13 mouse cellular contexts compared by ENCODE assay signal in the genomic region with DNA sequence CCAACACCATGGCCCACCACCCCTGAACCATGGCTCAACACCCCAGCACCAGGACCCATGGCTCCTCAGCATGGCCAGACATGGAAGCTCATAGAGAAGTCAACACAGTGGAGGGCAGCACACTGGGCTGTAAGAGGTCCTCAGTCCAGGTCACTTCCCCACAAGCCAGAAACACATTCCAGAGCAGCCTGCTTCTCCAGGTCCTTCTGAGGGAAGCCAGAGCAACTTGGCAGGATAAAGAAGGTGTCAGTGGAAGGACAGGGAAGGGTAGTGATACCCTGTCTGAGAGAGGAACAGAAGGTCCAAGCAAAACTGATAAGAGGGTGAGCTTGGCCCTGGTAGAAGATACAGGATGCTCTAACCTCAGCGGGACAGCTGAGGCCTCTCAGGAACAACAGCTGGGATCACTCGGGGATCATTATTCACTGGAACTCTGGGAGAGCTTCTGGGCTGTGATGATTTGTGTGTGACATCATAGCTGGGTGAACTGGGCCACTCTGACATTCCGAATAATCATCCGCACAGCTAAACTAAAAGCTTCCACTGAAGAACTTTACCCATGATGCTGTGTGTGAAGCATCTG.
DNase-seq lines count a peak whose midpoint lies in the region; ATAC-seq and TF ChIP-seq lines count a peak whose summit lies in the region.
"Had no signal": no experiment of that assay in that cellular context is flagged by ENCODE, and none has a peak within 500 bp of the region (broad histone marks: within the 10 kb centered on the region; RNA-seq: fewer than 3 reads in every experiment).

No protein-coding gene starts in this region.

- H3K9ac ChIP-seq in lung, embryonic 14.5 days = no peak overlapping the region
- no peak overlapping the region for H3K9ac ChIP-seq in forebrain, embryonic 15.5 days (replicated peaks)
- H3K9ac ChIP-seq: stomach, embryonic 15.5 days had no signal

- H3K4me3 ChIP-seq in lung, embryonic 14.5 days (ENCODE audit: low read depth, low read length) = no peak overlapping the region
- no peak overlapping the region for H3K4me3 ChIP-seq in forebrain, embryonic 15.5 days
- H3K4me3 ChIP-seq: stomach, embryonic 15.5 days had no signal

- WGBS in lung, embryonic 14.5 days = 39% methylated on average over 4 of the region's 4 CpGs
- 90% methylated on average over 4 of the region's 4 CpGs for WGBS in forebrain, embryonic 15.5 days

- no peaks in the 10 kb centered on the region for H3K9me3 ChIP-seq in lung, embryonic 14.5 days (ENCODE audit: low read depth, low read length)
- no peaks in the 10 kb centered on the region for H3K9me3 ChIP-seq in forebrain, embryonic 15.5 days
- H3K9me3 ChIP-seq: stomach, embryonic 15.5 days had no signal

- H3K4me2 ChIP-seq in lung, embryonic 14.5 days = no peak overlapping the region
- no peak overlapping the region for H3K4me2 ChIP-seq in forebrain, embryonic 15.5 days (replicated peaks)
- H3K4me2 ChIP-seq: liver, embryonic 11.5 days; stomach, embryonic 15.5 days had no signal

- no peaks in the 10 kb centered on the region for H3K4me1 ChIP-seq in lung, embryonic 14.5 days (ENCODE audit: insufficient read depth)
- H3K4me1 ChIP-seq in forebrain, embryonic 15.5 days = peaks cover 10% of the 10 kb centered on the region

- DNase-seq in lung, embryonic 14.5 days = peak; percentile 79
- DNase-seq in lung, adult 18-20 months = no peak
- peak; percentile 63 for DNase-seq in heart, adult 9 months (ENCODE audit: low spot score in 2 of 2)
- DNase-seq in heart, postnatal 4 days = peak; percentile 38
- peak; percentile 40 to 56 for DNase-seq in kidney, postnatal 25 days
- no peak for DNase-seq in frontal cortex, postnatal 36 days (ENCODE audit: low spot score in 2 of 2)
- DNase-seq in cerebellum, postnatal 10 days = no peak
- DNase-seq: cerebellum, adult 18-20 months; embryo, embryonic 11 days; layer of hippocampus, postnatal 36 days had no signal

- H3K27ac ChIP-seq in lung, embryonic 14.5 days (ENCODE audit: low read depth) = no peak overlapping the region
- H3K27ac ChIP-seq in forebrain, embryonic 15.5 days (replicated peaks) = no peak overlapping the region
- H3K27ac ChIP-seq: stomach, embryonic 15.5 days had no signal

- H3K36me3 ChIP-seq in lung, embryonic 14.5 days (ENCODE audit: insufficient read depth) = no peaks in the 10 kb centered on the region
- no peaks in the 10 kb centered on the region for H3K36me3 ChIP-seq in forebrain, embryonic 15.5 days
- H3K36me3 ChIP-seq: stomach, embryonic 15.5 days had no signal

- no peak for TF ChIP-seq CTCF in lung, embryonic 14.5 days (IDR thresholded peaks at IDR 0.05; ENCODE audit: low read depth)

- peak; percentile 80 for ATAC-seq in lung, embryonic 14.5 days (ENCODE audit: insufficient read depth)
- no peak for ATAC-seq in forebrain, embryonic 15.5 days (replicated peaks)

- H3K27me3 ChIP-seq in lung, embryonic 14.5 days (ENCODE audit: insufficient read depth, low read length) = no peaks in the 10 kb centered on the region
- no peaks in the 10 kb centered on the region for H3K27me3 ChIP-seq in forebrain, embryonic 15.5 days
- H3K27me3 ChIP-seq: stomach, embryonic 15.5 days had no signal

Comparison
In these comparisons a context has a peak if more than half of its experiments do, and no peak if none do; other contexts are left out.
1. DNase-seq: peak in lung, embryonic 14.5 days (single experiment), heart, adult 9 months (2 of 2), heart, postnatal 4 days (single experiment) and kidney, postnatal 25 days (2 of 2); none in lung, adult 18-20 months (0 of 2), frontal cortex, postnatal 36 days (0 of 2) and cerebellum, postnatal 10 days (0 of 2).